Mouse (Mus musculus): ENCODE data around the gene Grhl1. TPM values are rescaled to one million over a fixed set of nuclear protein-coding genes. Genes with fewer than 3 reads are reported as not detected.
"Not testable (repeated sequence)": the region's sequence is repeated elsewhere in the genome, so short reads cannot be mapped to it uniquely, and the experiment has no call there.

The Grhl1 gene
- 0.37 and 0.39 TPM in 2 replicates for polyA plus RNA-seq (2015; fragmentation: Nextera tagmentation; extraction: Ambion mirVana)

DNA sequence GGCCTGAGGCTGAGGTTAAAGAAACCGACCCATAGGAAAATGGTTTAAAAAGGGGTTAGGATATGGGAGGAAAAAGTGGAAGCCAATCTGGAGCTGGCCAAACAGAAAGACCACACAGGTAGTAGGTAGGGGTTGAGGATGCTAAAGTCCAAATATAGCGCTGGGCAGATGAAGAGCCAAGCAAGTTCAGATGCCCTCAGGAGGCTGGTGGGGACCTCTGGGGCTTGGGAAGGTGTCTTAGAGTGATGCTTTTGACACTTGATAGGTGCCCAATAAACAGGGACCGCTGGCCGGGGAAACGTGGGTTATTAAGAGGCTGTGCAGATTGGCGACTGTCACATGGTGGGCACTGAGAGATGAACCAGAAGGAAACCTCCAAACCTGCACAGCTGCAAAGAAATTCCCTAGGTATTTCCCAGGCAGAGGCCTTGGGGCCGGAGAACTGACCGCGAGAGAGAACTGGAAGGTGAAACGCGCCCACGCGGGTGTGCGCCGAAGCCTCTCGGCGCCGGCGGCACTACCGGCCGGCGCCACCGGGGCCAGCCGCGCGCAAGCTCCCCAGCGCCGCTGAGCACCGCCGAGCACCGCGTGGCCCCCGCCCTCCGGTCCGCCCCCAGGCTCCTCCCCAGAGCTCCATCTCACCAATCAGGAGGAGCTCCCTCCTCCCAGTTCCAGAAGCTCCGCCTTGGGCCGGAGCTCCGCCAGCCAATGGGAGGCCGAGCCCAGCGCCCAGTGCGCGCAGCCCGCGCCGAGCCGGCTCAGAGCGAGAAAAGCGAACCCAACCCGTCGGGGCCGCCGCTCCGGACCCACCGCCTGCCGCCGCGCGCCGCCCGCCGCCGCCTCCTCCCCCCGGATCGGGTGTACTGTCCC is at the start of gene Grhl1:
Gene Grhl1, plus strand, starts transcription at position 761 of the 870 bp plus-strand sequence.
- WGBS, result 3% methylated on average over 44 of the region's 64 CpGs
- H3K9me3 ChIP-seq (ENCODE audit: control insufficient read depth), result no peaks in the 10 kb centered on the region

DNA sequence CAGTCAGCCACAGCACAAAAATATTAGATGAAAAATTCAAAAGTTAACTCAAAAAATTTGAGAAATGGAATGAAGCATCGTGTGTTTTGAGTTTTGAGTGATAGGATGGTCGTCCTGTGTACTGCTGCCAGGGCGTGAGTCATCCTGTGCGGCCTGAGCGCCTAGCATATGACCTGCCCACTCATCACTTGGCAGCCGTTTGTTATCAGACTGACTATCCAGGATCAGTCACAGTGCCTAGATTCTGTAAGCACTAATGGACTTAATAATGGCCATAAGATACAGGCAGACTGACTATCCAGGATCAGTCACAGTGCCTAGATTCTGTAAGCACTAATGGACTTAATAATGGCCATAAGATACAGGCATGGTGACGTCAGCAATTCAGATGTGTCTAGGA is 47.0 kb upstream of the Grhl1 start:
- WGBS, result 83% methylated on average over 7 of the region's 7 CpGs
- H3K9me3 ChIP-seq (ENCODE audit: control insufficient read depth); ATAC-seq; H3K4me2 ChIP-seq (replicated peaks; ENCODE audit: low read depth); H3K4me1 ChIP-seq (replicated peaks; ENCODE audit: control insufficient read depth, insufficient read depth, low read length); H3K27me3 ChIP-seq (replicated peaks; ENCODE audit: control insufficient read depth, insufficient read depth, low read length); H3K36me3 ChIP-seq (ENCODE audit: control insufficient read depth, insufficient read depth); H3K9ac ChIP-seq (ENCODE audit: low read depth, low read length); H3K4me3 ChIP-seq (ENCODE audit: low read depth, low read length); H3K27ac ChIP-seq (ENCODE audit: low read depth, low read length): not testable (repeated sequence)

More for the DNA sequence above, at the start of gene Grhl1:
- H3K36me3 ChIP-seq (ENCODE audit: control insufficient read depth, insufficient read depth), result no peaks in the 10 kb centered on the region
- H3K27ac ChIP-seq (ENCODE audit: low read depth, low read length), result no peak within 1 kb of the TSS
- peak within 1 kb of the TSS; percentile 57 for H3K4me3 ChIP-seq (ENCODE audit: low read depth, low read length)
- H3K4me1 ChIP-seq (replicated peaks; ENCODE audit: control insufficient read depth, insufficient read depth, low read length), result no peaks in the 10 kb centered on the region
- H3K9ac ChIP-seq (ENCODE audit: low read depth, low read length), result peak within 1 kb of the TSS; percentile 35
- ATAC-seq, result peak; percentile 100
- peak; percentile 48 for TF ChIP-seq CTCF (IDR thresholded peaks at IDR 0.05; ENCODE audit: low read depth)
- peaks cover 5% of the 10 kb centered on the region; the same call in 1 of the 2 replicates for H3K27me3 ChIP-seq (replicated peaks; ENCODE audit: control insufficient read depth, insufficient read depth, low read length)
- peak within 1 kb of the TSS; percentile 83 for H3K4me2 ChIP-seq (replicated peaks; ENCODE audit: low read depth)

DNA sequence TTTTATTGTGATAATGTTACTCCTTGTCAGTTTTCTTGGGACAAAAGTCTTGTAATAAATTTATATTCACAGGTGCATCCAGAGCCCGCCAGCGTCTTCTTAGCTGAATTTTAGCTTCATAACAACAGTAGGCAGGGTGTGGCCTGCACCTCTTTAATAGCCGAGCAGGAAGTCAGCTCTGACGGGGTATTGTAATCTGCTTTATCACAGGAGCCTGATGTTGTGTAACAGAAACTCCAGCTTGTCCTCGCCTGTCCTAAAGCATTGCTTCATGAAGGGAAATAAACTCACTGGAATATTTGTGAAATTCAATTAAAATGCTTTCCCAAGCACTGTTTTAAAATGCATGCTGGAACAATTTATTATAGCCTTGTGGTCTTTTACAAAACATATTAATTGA is 35.7 kb upstream of the Grhl1 start:
- TF ChIP-seq CTCF (IDR thresholded peaks at IDR 0.05; ENCODE audit: low read depth), result no peak
- 0 out of 2 replicates have a peak, but pooled peaks have one; percentile 51 for ATAC-seq
- 39% methylated on average over 5 of the region's 5 CpGs for WGBS

DNA sequence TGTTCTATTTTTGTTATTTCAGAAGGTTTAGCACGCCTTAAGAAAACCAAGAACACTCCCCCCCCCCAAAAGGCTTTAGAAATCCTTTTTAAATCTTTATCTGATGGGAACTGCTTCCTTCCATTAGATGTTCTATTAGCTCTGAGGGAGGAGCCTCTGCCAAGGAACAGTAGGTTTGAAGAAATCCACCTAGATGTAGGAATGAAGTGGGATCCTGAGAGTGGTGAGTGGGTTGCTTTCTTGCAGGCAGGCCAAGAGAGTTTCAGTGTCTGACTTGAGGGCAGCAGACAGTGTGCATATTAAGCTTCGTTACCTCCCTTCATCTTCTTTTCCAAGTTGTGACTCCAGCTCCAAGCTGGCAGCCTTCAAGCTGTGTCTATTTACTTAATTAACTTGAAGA is 34.9 kb upstream of the Grhl1 start:
- H3K4me3 ChIP-seq (ENCODE audit: low read depth, low read length), result no peak overlapping the region
- H3K27me3 ChIP-seq (replicated peaks; ENCODE audit: control insufficient read depth, insufficient read depth, low read length), result no peaks in the 10 kb centered on the region
- 0 out of 2 replicates have a peak, but pooled peaks cover 3% of the 10 kb centered on the region for H3K4me1 ChIP-seq (replicated peaks; ENCODE audit: control insufficient read depth, insufficient read depth, low read length)
- H3K4me2 ChIP-seq (replicated peaks; ENCODE audit: low read depth), result no peak overlapping the region
- no peaks in the 10 kb centered on the region for H3K9me3 ChIP-seq (ENCODE audit: control insufficient read depth)
- H3K27ac ChIP-seq (ENCODE audit: low read depth, low read length), result no peak overlapping the region
- WGBS, result 85% methylated on average over 2 of the region's 2 CpGs
- no peak overlapping the region for H3K9ac ChIP-seq (ENCODE audit: low read depth, low read length)
- no peak for TF ChIP-seq CTCF (IDR thresholded peaks at IDR 0.05; ENCODE audit: low read depth)
- no peak for ATAC-seq
- H3K36me3 ChIP-seq (ENCODE audit: control insufficient read depth, insufficient read depth), result no peaks in the 10 kb centered on the region

More for the DNA sequence above, 35.7 kb upstream of the Grhl1 start:
- no peak overlapping the region for H3K4me2 ChIP-seq (replicated peaks; ENCODE audit: low read depth)
- H3K4me1 ChIP-seq (replicated peaks; ENCODE audit: control insufficient read depth, insufficient read depth, low read length), result 0 out of 2 replicates have a peak, but pooled peaks cover 3% of the 10 kb centered on the region
- no peaks in the 10 kb centered on the region for H3K27me3 ChIP-seq (replicated peaks; ENCODE audit: control insufficient read depth, insufficient read depth, low read length)
- no peak overlapping the region for H3K4me3 ChIP-seq (ENCODE audit: low read depth, low read length)
- no peaks in the 10 kb centered on the region for H3K36me3 ChIP-seq (ENCODE audit: control insufficient read depth, insufficient read depth)
- no peaks in the 10 kb centered on the region for H3K9me3 ChIP-seq (ENCODE audit: control insufficient read depth)
- no peak overlapping the region for H3K9ac ChIP-seq (ENCODE audit: low read depth, low read length)
- no peak overlapping the region for H3K27ac ChIP-seq (ENCODE audit: low read depth, low read length)

DNA sequence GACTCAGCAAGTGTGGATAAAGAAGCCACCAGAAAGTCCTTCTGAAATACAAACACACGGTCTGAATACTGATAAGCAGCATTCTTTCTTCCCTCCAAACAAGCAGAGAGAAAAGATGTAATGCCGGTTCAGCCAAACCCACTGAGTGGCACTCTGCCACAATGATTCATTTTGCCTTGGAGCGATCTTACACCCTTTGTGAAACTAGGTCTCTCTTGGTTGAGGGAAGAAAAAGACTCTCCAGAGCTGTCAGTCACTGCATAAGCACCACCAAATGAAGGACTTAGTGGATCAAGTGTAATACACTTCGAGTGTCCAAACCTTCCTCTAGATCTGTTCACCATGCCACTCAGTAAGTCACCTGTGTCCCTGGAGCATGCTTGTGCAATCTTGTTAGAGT is 34.1 kb upstream of the Grhl1 start:
- WGBS, result 73% methylated on average over 4 of the region's 4 CpGs
- no peak overlapping the region for H3K9ac ChIP-seq (ENCODE audit: low read depth, low read length)
- H3K27me3 ChIP-seq (replicated peaks; ENCODE audit: control insufficient read depth, insufficient read depth, low read length), result no peaks in the 10 kb centered on the region
- H3K4me1 ChIP-seq (replicated peaks; ENCODE audit: control insufficient read depth, insufficient read depth, low read length), result 0 out of 2 replicates have a peak, but pooled peaks cover 3% of the 10 kb centered on the region
- no peaks in the 10 kb centered on the region for H3K36me3 ChIP-seq (ENCODE audit: control insufficient read depth, insufficient read depth)
- H3K4me2 ChIP-seq (replicated peaks; ENCODE audit: low read depth), result no peak overlapping the region
- H3K4me3 ChIP-seq (ENCODE audit: low read depth, low read length), result no peak overlapping the region
- no peak overlapping the region for H3K27ac ChIP-seq (ENCODE audit: low read depth, low read length)
- TF ChIP-seq CTCF (IDR thresholded peaks at IDR 0.05; ENCODE audit: low read depth), result no peak
- no peaks in the 10 kb centered on the region for H3K9me3 ChIP-seq (ENCODE audit: control insufficient read depth)
- no peak for ATAC-seq

DNA sequence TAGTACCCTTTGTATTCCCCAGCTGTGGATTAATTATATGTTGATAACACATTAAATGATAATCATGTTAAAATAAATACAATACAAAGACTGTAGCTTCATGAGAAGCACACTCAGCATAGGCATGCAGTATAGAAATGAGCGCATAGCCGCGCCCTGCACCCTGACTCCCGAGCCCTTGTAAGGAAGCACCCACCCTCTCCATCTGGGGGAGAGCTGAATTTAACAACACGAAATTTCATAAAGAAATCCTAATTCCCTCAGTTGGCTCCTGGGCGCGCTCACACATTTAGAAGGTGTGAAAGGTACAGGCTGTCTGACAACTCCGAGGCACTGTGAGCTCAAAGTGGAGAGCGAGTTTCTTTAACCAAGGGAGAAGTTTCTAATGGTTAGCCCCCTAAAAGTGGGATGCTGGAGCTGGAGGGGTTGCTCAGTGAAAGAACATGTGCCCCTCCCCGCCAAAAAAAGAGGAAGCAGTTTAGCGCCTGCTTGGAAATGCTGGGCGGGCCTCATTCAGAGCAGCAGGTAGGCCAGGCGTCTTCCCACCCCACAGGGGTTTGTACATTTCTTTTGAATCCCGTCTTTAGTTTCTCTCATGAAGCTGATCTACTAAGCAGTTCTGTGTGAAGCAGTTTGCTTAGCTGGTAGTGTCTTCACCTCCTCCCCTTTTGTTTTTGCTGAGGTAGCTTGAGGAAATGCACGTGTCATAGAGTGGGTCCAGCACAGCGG is 30.5 kb upstream of the Grhl1 start:
- Histone ChIP-seq H3K4me2 (replicated peaks; ENCODE audit: low read depth) (no peak overlapping the region), H3K36me3 (ENCODE audit: control insufficient read depth, insufficient read depth) (no peaks in the 10 kb centered on the region; the same call in 1 of the 2 replicates), H3K9me3 (ENCODE audit: control insufficient read depth) (no peaks in the 10 kb centered on the region), H3K9ac (ENCODE audit: low read depth, low read length) (no peak overlapping the region), H3K4me1 (replicated peaks; ENCODE audit: control insufficient read depth, insufficient read depth, low read length) (no peaks in the 10 kb centered on the region), H3K27ac (ENCODE audit: low read depth, low read length) (no peak overlapping the region), H3K4me3 (ENCODE audit: low read depth, low read length) (no peak overlapping the region), H3K27me3 (replicated peaks; ENCODE audit: control insufficient read depth, insufficient read depth, low read length) (no peaks in the 10 kb centered on the region)
- whole genome bisulfite sequencing, result 85% methylated on average over 16 of the region's 16 CpGs
- ATAC-seq, result no peak
- no peak for TF ChIP-seq CTCF (IDR thresholded peaks at IDR 0.05; ENCODE audit: low read depth)
